Mouse (Mus musculus): ENCODE data around the gene Specc1.

DNA sequence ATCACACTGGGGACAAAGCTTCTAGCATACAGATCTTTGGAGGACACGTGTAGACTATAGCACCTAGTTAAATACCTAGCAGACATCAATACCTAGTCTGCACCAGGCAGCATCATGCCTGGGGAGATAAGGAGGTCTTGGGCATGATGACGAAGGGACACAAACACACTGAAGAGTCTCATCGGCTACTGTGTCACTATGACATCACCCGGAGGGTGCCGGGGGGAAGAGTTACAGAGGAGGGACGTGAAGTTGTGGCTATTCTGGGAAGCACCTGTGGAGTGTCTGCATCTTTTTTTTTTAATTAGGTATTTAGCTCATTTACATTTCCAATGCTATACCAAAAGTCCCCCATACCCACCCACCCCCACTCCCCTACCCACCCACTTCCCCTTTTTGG is 55.5 kb downstream of the Specc1 start:
- TF ChIP-seq POLR2AphosphoS2 (IDR thresholded peaks at IDR 0.05; ENCODE audit: low read length) (no peak), POLR2A (IDR thresholded peaks at IDR 0.05; ENCODE audit: control insufficient read depth in 1 of 2, insufficient read depth in 1 of 2, low read depth in 1 of 2, low read length in 2 of 2, poor library complexity in 1 of 2) (no peak), MYB (IDR thresholded peaks at IDR 0.05; ENCODE audit: low read depth, low read length) (no peak), POLR2AphosphoS5 (IDR thresholded peaks at IDR 0.05; ENCODE audit: borderline replicate concordance, low read depth, low read length) (no peak), CTCF (IDR thresholded peaks at IDR 0.05 in 2 of 3, conservative IDR thresholded peaks at IDR 0.05 in 1 of 3; ENCODE audit: control insufficient read depth in 1 of 3, insufficient read depth in 1 of 3, low read depth in 2 of 3, low read length in 3 of 3, poor library complexity in 1 of 3, severe bottlenecking in 1 of 3) (no peak), MAFK (IDR thresholded peaks at IDR 0.05; ENCODE audit: borderline replicate concordance, low read depth, low read length) (no peak), MEF2A (IDR thresholded peaks at IDR 0.05; ENCODE audit: extremely low read depth, insufficient replicate concordance, low read depth, low read length, poor library complexity, severe bottlenecking) (no peak), CHD2 (IDR thresholded peaks at IDR 0.05; ENCODE audit: low read length) (no peak)
